Mouse (Mus musculus) spleen, adult 2 months (tissue): Measurements from ENCODE around the gene Zfp553.

Experiments used
- CTCF ChIP-seq: fragments of 200-500 bp; IDR thresholded peaks from 2 replicates; pipeline ENCODE4 v1.5.1; 2011; ENCODE audit warnings: mild to moderate bottlenecking, inconsistent platforms; ENCODE audit not compliant: insufficient read depth, insufficient read length, insufficient replicate concordance; ENCODE audit errors: extremely low read depth
- POLR2A ChIP-seq: fragments of 200-500 bp; IDR thresholded peaks from 2 replicates; pipeline ENCODE4 v1.6.1; 2011; ENCODE audit warnings: low read depth, low read length, inconsistent platforms

DNA sequence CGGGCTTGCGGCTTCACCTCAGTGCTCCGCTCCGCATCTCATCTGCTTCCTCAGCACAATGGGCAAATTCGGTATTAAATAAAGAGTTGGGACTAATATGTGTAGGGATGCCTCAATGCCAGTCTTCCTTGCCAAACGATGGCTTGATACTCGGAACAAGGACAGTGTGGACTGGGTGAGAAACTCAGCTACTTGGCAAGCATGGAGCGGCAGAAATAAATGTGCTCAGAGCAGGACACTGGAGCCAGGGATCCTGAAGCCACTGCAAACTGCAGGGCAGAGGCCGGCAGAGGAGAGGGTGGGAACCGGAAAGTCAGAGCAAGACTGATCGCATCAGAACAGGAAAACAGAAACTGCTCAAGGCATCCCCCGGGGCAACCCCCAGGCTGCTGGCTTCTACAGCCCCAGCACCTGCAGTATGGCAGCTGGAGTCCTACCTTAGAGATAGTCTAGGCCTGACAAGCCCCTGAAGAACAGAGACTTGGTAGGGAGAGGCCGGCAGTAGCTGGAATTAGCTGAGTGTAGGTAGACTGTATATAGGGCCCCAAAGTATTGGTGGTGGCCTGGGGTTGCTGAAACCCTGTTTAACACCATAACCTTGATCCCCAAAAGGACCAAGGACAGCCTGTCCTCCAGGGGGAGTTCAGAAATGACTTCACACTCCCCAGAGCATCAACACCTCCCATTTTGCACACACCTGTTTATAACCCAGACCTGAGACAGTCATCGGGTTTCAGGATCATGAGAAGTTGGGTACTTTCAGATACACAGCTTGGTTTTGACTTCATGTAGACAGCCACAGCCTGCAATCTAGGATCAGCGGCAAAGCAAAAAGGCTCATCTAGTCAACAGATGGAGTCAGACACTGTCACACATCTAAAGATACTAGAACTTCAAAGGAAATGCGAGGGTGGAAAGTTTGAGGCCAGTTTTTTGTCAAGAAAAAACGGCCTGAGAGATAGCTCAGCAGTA is 44.3 kb upstream of the Zfp553 start:
- TF ChIP-seq CTCF (no peak), POLR2A (no peak)
